Mouse (Mus musculus) left cerebral cortex, adult 11 months (tissue): ENCODE measurements around the gene Daam2.

Experiments used
- DNase-seq: peaks from one replicate; pipeline ENCODE4 v3.0.0; 2022; ENCODE audit warnings: low spot score

Daam2 gene

DNA sequence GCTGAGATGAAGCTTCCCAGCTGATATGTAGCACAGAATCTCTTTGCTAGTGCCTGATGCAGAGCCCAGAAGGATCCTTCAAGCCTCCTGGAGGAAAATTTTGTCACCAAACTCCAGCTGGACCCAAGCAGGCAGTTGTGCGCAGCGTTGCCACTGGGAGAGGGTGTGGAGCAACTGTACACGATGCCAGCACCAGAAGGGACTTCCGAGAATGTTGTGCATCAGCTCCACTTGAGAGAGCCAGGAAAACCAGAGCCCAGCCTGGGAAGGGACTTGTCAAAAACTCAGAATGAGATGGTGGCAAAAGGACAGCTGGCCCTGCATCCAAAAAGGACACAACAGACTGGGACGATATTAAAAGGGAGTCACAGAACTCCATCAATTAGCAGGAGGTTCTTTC lies 32.5 kb downstream of the Daam2 start:
- DNase-seq: no peak

DNA sequence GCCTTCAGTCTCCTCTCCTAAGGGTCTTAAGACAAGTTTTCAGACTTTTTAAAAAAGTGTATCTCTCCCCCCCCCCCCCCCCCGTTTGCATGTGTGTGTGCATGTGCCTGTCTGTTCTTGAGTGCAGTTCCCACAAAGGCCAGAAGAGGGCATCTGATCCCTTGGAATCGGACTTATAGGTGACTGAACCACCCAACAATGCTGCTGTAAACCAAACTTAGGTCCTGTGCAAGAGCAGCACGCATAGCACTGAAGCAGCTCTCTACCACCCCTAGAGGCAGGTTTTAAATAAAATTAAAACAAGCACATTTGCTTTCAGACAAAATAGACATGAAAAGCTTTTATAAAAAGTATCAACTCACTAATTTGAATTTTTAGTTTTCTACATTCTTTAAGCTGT lies 33.9 kb downstream of the Daam2 start:
- DNase-seq: no peak

DNA sequence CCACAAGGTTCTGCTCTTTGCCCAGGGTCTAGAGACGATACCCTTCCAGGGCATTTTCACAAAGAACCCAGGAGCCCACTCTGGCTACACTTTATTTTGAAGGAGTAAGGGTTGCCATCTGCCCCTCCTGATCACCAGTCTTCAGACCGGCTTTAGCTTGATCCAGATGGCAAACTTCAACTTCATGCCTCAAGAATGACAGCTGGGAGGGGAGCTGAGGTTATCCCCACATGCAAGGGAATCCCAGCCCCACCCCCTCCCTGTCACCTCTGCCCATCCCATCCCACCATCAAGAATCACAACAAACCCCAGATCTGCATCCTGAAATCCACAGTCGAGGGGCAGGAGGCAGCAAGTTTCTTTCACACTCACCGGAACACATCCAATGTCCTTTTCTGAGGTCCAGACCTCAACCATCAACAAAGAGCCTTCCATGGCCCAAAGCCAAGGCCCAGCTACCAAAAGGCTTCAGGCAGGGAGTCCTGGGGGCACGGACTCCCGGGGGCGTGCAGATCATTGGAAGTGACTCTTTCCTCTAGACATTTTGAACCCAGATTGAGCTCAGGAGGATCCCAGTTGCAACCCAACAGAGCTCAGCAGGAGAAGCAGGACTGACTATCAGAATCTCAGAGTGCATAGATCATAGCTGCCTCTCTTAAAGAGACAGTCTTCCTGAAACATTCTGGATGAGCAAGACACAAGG lies 35.5 kb downstream of the Daam2 start:
- DNase-seq: no peak

DNA sequence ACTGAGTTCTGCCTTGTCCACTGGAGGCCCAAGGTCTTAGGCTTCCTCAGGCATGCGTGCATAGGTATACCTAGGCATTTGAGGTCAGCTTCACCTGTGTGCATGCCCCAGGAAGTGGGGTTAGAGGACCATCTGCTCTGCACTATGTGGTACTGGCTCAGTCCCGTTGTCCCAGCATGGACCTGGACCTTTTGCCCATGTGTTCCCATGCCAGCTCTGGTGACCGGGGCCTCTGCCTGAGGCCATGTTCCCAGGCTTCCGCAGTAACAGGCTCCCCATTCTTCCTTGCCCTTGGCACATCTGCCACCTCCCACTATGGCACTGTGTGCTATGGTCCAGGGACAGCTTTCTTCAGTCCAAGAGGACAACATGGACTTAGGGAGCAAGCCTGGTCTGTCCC lies 36.1 kb downstream of the Daam2 start:
- DNase-seq: no peak

DNA sequence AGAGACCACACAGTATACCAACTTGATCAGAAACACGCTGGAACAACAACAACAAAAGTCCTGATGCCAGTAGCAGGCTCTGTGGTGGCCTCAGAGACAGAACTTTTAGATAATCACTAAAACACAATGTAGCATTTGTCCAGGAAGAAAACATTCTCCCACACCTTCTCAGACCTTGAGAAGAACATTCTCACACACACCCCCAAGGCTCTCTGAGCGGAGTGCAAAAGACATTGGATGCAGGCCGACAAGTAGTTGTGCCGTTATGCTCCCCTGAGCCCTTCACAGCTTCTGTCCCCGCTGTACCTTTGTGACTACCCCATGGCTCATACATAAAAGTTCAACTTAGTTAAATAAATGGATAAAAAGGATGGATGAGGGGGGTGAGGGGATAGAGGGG lies 37.6 kb downstream of the Daam2 start:
- no peak for DNase-seq

DNA sequence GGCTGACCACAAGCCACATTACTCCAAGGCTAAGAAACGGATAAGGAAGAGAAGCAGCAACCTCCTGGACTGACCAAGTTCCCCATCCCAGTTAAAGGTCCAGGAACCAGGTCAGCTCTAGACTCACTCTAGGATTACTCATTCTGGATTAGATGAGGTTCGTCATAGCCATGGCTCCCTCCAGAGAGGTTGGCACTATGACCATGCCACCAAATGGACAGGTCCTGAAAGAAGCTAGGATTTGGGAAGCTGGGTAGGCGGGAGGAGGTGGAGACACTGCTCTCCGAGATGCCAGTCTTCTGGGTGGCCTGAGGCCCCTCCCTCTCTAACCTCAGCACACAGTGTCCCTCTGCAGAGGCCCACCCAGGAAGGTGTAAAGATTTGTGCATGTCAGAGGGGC lies 38.2 kb downstream of the Daam2 start:
- no peak for DNase-seq

DNA sequence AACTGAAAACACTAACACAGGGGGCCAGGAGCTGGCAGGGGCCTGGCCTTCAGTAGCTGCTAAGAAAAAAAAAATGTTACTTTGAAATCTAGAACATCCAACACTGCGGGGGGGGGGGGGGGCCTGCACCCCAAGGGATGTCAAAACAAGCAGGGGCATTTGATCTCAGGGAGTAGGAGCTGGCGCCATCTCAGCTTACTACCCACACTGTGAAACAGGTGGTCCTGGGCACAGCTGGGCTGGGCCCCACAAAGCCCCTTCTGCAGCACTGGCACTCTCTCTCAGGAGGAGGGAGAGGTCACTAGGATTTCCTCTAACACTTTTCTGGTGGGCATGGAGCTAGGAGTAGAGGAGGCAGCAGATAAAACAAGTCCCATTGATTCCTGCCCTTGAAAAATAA lies 39.6 kb downstream of the Daam2 start:
- no peak for DNase-seq

DNA sequence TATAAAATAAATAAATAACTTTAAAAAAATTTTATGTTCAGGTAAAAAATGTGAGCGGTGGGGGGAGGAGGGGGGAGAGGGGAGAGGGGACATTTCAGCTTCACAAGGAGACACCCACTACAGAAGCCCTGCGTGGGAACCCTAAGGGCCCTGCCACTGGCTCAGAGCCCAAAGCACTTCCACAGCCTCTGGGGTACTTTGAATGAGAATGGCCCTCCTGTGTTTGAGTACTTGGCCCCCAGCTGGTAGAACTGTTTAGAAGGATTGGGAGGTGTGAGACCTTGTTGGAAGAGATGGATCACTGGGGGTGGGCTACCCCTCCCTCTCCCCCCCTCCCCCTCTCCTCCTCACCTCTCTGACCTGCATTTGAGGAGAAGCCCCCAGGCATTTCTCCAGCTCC lies 41.7 kb downstream of the Daam2 start:
- no peak for DNase-seq

DNA sequence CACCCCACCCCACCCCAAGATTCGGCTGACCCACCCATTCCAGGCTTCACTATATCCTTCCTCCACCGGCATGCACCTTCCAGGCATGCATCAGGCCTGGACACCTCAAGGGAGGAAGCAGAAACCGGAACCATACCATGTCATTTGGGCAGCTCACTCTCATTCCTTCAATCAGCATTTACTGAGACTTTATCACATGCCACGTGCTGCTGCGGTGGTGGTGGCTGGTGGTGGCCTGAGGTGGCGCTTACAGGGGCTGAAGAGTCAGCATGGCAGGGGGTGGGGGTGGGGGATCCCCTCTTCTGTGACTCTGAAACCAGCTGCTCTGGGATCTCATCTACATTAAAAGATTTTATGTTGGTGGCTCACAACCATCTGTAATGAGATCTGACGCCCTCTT lies 42.1 kb downstream of the Daam2 start:
- DNase-seq: no peak

DNA sequence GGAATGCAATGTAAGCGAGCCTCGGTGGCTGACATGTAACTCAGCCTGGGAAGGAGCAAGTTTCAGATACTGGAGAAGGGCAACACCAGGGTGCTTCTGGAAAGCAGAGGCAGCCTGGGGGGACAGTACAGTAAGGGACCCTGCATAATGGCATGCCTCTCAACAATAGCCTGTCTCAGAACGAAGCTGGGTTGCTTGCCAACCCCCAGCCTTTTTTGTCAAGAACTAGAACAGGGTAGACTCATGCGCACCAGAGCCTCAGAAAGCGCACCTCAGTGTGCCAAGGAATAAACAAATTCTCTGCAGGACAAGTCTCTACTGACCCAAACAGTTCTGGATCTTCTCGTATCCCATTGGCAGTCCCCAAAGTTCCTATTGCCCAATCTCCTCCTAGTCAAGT lies 43.5 kb downstream of the Daam2 start:
- DNase-seq: no peak

DNA sequence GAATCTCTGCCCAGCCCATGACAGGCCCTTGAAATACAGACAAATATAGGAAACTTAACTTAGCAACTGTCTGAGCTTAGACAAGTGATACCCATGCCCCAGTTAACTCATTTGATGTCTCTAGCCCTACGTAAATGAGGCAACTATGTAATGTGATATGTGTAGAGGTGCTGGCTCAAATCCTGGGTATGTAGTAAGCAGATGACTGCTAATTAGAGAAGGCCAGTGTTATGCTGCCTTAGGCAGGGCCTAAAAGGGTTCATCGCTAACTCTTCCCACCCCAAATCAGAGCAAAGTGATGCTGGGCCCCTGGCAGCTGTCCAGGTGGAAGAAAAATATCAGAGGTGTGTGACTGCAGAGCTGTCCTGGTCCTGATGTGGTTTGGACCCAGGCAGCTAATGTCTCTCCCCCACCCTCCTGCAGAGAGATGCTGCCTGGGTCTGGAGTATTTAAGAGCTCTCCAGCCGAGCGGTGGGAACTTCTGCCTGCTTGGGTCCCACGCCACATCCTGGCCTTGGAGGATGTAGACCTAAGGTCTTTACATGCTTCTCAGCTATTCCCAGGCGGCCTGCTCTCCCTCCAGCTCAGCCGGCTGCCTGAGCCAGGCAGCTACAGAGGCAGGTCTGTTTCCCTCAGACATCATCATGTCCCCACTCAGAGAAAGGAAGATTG lies 44.4 kb downstream of the Daam2 start:
- no peak for DNase-seq

DNA sequence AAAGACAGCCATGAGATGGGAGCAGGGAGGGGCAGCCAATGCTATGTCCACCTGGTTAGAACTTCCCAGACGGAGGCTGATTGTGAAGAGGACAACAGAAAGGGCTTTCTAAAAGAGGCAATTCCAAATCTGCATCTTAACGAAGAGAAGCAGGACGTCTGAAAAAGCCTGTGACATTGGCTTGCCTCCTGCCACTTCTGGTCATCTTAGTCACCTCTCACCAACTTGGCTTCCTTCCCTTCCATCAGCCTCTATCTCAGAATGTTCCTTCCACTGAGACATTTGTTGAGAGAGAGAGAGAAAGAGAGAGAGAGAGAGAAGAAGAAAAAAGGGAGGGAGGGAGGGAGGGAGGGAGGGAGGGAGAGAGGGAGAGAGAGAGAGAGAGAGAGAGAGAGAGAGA lies 47.1 kb downstream of the Daam2 start:
- DNase-seq: no peak

DNA sequence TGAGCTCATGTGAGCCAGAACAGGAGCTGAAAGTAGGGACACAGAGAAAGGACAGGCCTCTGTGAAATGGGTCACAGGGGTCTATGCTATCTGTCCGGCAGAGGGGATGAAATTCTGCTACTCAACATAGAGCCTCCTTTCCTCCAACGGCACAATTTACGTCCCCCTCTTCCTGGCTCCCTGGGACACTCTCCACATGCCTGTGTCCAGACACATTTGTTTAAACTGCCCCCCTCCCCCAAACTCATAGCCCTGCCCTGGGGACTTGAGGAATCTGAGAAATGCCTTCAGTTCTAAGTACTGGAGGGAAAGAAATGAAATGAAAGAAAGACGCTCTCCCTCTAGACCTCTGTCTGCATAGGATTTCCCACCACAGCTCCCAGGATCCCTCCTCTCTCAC lies 48.5 kb downstream of the Daam2 start:
- DNase-seq: no peak

DNA sequence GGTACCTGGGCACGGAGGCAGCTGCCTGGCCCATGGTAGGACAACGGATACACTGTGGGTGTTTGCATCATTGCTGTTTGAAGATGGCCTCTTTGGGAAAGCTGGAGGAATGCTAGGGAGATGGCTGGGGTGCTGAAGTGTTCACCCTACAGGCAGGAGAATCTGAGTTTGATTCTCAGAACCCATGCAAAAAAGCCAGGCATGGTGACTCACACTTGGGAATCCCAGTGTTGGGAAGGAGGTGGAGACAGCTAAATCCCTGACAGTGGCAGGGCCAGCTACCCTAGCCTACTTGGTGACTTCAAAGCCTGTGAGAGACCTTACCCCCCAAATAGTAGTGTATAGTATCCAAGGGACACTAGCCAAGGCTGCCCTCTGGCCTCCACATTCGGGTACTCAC lies 49.0 kb downstream of the Daam2 start:
- no peak for DNase-seq

DNA sequence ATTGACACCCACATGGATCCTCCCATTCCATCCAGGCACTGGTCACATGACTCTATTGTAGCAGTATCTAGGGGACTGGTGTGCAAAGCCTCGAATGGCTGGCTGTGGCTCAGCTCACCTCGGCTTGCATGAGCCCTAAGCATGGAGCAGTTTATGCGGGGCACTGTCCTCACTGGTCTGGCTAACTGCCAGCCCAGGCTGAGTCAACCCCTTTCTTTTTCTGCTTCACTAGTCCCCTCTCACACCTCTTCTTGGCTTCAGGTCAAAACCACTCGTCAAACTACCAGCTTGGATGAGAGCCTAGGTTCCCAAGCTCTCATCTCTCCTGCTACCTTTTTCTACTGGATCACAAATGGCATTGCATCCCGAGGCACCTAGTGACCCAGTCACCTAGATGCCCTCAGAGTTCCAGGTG lies 51.5 kb downstream of the Daam2 start:
- DNase-seq: no peak

DNA sequence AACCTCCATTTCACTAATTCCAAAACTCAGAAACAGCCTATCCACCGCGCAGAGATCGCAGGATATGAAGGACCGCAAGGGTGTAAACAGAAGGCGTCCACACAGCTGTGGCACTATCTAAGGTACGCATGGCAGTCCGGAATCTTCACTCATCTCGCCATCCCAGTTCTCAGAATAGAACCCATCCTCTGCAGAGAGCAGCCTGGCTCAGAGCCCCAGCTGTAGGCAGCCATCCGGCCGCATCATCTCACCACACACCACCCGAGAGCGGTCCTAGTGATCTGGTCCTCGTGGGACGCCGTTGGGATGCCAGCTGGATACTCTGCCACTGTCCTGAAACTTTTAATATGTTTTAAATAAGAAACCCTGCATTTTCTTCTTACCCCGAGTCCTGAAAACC lies 54.7 kb downstream of the Daam2 start:
- no peak for DNase-seq

DNA sequence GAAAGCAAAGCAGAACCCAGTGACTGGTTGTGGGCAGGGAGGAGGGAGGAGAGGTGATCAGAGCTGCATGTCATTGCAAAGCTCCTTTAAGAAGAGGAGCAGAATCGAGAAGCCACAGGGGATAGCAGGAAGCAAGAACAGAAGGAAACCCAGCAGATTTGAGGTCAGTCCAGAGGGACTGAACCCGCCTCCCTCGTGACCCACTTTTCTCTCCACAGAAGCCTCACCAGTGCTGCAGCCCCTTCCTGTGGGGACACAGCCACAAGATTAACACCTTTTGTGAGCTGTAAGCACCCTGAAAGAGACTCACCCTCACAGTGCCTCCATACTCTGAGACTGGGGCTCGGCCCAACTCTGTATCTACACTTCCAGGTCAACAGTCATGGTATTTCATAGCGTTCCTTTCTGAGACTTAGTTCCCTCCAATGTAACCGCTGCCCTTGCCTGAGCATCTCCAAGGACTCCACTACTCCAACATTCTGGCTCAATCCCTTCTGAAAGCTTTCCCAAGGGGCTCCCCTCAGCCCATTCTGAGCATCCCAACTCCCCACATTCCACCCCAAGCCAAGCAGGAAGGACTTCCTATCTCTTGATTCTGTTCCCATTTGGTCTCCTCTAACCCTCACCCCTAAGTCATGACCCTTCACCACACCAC lies 60.8 kb downstream of the Daam2 start:
- no peak for DNase-seq

DNA sequence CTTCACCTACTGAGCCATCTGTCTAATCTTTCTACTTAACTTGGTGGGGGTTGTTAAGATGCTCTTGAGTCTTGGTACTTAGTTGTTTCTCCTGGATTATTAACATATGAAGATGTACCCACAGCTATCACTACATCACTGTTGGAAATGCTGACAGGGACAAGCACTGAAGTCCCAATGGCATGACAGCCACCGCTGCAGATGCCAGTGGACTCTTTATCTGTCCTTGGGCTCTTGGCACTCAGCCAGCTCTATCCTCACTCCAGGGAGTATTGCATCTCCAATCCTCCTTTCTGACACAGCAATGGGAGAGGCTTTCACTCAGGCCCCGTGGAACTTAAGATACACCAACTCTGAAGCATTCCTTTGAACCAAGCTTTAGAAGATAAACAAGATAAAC lies 63.9 kb downstream of the Daam2 start:
- no peak for DNase-seq

DNA sequence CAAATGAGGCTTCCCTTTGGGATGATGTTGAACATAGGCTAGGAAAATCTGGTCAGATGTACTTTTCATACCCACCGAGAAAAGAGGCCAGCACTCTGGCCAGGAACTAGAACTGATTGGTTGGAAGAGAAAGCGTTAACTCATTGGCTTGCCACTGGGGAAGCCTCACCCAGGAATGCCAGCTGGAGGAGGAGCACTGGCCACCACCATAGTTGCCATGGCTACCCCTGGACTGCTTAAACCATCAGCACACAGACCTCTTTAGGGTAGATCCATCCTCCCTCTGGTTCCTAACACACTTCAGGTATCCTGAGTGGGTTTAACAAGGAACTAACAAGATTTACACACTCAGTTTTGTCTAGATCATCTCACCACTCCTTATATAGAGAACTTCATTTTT lies 64.5 kb downstream of the Daam2 start:
- no peak for DNase-seq

DNA sequence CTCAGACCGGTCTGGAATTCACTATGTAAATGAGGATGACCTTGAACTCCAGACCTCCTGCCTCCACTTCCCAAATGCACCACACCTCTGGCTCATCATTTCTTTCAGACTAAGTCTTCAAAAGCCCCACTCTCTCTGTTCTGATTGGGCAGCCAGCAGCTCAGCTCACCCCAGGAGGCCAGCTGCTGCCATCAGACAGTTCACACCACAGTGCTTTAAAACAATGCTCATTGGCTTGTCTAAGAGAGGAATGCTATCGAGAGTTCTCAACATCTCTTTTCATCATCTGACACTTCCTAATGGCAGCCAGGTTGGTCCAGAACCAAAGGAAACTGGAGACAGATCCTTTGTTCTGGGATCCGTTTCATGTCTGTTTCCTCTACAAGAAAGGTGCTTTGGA lies 66.0 kb downstream of the Daam2 start:
- no peak for DNase-seq

DNA sequence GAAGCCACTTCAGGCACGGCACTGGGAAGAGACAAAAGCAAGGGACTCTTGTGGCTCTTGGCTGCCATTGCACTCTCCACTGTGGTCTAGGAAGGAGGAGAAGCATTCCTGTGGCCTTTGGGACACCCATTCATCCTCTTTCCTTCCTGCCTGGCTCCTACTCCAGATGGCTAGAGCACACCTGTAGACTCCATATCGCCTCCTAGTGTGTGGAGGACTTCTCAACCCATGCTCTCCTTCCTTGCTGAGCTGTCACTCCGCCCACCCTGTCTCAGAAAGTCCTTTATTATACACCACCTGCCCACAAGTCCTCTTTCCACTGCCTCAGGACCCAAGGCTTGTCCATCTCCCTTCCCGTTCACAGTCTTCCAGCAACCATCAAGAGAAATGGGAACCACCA lies 70.9 kb downstream of the Daam2 start:
- no peak for DNase-seq

DNA sequence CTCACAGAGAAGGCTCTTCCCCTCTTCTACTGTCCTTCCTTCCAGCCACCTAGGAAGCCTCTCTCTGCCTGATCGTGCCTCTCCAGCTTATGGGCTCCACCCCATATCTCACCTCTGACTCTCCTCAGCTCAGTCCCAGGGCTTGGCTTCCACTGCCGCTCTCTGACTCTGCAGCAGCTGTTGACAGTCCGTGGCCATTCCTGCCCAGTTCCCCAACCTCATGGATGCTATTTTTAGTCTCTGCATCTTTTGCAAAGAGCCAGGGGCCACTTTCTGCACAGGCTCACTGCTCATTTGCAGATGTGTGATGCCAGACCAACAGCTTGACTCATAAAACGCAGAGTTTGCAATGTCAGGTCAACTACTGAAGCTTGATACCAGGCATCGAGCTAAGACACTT lies 75.0 kb downstream of the Daam2 start:
- no peak for DNase-seq

DNA sequence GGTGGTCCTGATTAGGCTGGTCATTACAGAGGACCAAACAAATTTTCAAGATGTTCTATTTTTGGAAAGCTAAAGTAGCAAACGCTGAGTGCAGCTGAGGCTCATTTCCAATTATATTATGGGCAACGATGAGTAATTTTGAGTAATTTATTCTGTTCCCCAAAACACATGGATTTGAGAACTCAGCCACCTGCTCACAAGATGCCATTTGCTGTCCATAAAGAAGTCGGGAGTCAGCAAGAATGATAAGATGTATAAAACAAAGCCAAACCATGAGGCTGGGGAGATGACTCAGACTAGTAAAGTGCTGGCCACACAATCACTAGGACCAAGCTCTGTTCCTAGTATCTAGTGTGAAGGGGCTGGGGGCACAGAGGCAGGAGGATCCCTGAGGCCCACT lies 79.7 kb downstream of the Daam2 start:
- DNase-seq: no peak

DNA sequence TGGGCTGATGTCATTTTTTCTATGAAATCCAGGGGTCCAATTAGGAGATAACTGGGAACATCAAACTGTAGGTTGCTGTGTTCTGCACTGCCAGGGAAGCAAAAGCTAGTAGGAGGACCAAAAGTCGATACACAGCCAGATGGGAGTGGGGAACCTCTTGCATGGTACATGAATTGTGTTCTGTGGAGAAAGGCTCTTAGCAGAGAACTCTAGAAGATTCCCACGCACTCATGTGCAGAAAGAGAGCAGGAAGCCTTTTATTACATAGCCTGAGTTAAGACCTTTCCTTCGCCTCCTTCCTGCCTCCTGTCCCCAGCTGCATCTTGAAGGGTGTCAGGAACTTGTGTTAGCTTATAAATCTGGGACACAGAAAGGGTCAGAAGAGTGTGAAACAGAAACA lies 82.3 kb downstream of the Daam2 start:
- DNase-seq: peak; percentile 17
